Mouse (Mus musculus): ENCODE measurements around the gene Ifitm2. TPM values are rescaled to one million over a fixed set of nuclear protein-coding genes. Genes with fewer than 3 reads are reported as not detected.
A peak's percentile ranks its signal among the peaks of the same experiment; 100 is the strongest.

Ifitm2 gene
- 514 and 537 TPM in 2 replicates for total RNA-seq (2017)

DNA sequence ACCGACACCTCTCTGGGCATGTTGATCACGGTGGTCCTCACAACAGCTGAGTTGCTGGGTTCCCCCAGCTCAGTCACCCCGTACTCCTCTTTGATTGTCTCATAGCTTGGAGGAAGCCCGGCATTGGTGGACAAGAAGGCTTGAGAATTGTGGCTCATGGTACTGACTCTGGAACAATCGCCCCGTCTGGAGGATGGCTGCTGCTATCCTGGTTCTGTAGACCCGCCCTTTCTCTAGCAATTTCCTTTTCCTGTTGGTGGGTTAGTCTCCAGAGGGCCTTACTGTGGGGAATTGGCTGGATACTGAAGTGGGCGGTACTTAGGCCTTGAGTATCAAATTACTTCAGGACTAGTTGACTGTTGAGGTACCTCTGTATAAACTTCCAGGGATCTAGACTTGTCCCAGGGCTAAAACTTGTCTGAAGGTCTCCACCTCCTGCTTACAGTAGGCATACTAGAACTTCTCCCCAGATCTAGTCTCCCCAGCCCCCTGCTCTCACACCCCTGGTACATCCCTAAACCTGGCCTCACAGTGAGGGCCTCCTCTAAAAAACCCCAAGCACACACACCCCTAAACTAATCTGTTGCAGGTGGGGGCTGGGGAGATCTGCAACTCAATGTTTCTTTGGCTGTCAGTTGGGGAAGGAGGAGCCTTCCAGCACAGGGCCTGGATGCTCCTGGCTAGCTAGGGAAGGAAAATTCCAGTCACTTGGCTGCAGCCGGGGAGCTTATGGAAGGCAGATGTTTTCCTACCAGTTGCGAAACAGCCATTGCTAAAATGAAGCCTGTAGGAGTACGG is at the start of gene Ifitm2, which contains the start of gene Gm45717:
TSS of gene Ifitm2 (minus strand) at position 230 of the 798 bp plus-strand sequence.
TSS of gene Gm45717 (minus strand) at position 180 of the 798 bp plus-strand sequence.
- ATAC-seq (ENCODE audit: extremely low read depth, insufficient number of reproducible peaks, low FRiP score, poor library complexity, severe bottlenecking), result peak; percentile 21; the same call in 1 of the 2 replicates

DNA sequence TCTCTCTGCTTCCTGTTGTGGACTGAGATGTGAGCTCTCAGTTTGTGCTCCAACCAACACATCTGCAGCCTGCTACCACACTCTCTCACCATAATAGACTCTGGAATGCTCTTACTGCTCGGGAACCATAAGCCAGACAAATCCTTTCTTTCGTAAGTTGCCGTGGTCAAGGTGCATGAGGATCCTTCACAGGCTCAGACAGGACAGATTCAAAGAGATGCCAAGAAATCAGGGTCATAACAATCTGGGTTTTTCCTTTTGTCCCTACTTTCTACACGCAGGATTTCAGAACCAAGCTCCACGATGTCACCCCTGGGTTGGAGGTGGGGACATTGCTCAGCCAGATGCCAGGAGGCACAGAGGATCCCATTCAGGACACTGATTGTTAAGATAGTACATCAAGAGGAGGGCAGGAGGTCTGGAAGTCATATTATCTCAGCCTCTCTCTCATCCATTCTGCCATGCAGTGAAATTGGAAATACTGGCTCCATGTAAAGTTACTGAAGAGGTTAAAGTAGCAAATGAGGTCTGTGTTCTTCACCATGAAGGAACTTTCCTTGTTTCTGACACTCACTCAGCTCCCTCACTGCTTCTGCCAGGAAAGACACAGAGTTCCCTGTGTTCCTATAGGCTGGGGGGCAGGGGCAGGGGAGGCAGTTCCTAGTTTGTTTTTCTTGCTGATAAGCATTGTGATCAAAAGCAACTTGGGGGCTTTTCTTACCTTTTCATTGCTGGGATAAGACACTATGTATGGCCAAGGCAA is 47.6 kb upstream of the Ifitm2 start:
- ATAC-seq (ENCODE audit: extremely low read depth, insufficient number of reproducible peaks, low FRiP score, poor library complexity, severe bottlenecking), result no peak

DNA sequence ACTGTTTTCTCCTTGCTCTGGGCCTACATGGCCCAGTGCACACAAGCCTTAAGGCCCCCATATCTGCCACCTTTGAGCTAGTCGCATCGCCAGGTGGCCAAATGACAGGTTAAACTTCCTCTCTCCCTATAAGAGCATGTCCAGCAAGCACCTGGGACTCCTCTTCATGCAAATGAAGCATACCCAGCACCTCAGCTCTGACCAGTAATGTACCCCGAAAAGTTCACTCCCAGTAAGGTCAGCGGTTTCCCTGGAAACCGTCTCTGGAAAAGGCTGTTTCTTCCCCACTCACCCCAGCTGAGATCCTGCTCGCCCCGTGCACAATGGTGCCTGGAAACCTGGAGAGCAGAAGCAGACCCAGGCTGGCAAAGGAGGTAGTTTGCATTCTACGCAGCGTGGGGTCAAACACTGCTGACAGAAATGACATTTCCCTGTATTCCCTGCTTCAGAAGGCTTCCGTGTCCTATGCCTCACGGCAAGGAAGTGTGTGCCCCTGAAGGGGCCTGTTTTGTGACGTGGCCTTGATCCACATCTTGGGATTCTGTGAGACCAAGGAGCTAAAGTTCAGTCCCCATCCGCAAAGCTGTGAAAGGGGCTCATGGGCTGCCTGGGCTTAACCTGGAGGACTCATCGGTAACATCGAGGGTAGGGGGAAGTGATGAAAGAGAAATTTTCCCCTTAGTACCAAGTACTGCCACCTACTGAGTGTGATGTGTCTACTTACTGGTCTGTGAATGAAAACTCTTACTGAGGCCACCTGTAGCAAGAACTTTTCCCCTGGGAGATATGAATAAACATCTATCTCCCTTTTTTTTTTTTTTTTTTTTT is 45.3 kb upstream of the Ifitm2 start:
- no peak for ATAC-seq (ENCODE audit: extremely low read depth, insufficient number of reproducible peaks, low FRiP score, poor library complexity, severe bottlenecking)

DNA sequence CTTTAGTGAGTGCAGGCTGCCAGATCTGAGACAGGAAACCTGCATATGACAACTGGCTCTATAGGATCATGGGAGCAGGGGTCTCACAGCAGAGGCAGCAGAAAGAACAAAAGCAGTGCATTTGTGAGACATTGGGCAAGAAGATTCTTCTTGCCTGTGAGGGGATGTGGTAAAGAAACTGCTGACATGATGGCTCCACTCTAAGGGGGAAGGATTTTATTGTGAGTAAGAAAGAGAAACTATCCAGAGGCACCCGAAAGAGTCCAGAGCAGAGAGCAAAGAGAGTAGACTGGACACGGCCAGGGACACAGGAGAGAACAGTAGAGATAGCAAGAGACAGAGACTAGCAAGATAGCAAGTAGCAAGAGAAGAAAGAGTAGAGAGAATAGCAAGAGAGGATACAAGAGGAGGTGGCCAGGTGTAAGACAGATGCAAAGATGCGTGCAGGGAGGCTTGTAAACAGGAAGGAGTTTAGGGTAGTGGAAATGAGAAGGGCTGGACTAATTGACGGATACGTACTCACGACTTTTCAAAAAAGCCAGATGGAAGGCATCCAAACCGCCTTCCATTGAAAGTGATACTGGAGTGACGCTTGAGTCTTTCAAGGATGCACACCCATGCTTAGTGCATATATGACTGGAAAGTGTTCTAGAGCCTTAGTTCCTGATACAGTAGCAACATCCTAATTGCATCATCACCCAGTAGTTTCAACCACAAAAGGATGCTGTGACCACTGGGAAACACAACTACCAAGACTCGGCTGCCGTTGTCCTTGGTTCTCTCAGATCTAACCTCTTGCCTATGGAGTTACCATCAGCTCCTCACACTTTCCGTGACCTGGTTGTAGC is 43.3 kb upstream of the Ifitm2 start:
- ATAC-seq (ENCODE audit: extremely low read depth, insufficient number of reproducible peaks, low FRiP score, poor library complexity, severe bottlenecking), result peak; percentile 88

DNA sequence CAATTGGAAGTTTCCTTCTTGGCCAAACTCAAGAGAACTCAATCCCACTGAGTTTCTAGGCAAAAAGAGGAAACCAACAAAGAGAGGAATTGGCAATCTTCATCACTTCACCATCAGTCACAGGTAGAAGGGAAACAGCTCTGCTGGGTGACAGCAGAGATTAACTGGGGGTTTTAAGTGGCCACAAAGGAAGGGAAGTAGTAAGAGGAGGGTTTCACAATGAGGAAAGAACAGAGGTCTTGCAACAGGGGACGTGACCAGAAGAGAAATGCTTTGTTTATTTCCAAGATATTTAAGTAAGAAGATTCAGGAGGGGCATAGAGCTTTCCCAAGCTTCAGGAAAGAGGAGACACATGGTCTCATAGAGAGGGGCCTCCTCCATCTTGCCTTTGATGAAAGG is 42.0 kb upstream of the Ifitm2 start:
- peak; percentile 60 for ATAC-seq (ENCODE audit: extremely low read depth, insufficient number of reproducible peaks, low FRiP score, poor library complexity, severe bottlenecking)

DNA sequence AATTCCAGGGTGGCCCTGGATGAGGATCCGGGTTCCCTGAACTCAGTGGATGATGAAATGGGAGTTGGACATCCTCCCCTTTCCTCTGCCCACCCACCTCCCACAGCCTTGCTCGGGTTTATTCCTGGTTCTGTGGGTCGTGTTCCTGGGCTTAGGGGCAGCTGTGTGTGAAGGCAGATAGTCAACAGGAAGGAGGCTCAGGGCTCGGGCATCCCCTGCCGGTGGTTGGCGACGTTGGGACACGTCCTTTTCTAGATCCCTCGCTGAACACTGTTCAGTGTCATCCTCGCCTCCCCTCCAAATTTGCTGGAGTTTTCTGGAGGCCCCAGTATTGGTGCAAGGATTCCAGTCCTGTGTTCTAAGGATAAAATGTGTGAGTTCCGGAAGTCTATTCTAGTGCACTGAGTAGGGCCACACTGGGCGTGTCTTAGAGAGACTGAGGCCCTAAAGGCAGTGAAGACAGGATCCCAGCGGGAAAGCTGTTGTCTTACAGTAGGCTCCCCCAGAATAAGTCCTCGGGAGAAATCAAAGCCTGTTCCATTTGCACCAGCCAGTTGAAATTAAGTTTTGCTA is 35.4 kb upstream of the Ifitm2 start:
- ATAC-seq (ENCODE audit: extremely low read depth, insufficient number of reproducible peaks, low FRiP score, poor library complexity, severe bottlenecking), result peak; percentile 24; the same call in 1 of the 2 replicates

DNA sequence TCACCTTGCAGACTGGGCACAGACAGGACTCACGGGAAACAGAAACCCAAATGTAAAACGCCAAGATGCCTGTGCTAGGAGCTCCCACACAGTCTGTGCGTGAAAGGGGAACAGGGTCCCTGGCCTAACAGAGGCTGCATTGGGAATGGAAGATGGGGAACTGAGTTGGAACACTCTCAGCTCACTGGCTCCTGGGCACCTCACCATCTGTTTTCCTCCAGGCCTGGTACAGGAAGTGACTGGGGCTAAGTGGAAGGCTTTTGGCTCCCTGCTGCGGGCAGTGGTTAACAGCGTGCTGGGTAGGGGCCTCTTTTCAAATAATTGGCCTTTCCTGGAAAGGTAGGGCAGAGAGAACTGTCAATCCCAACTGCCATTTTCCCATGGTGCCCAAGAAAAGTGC is 34.8 kb upstream of the Ifitm2 start:
- no peak for ATAC-seq (ENCODE audit: extremely low read depth, insufficient number of reproducible peaks, low FRiP score, poor library complexity, severe bottlenecking)

DNA sequence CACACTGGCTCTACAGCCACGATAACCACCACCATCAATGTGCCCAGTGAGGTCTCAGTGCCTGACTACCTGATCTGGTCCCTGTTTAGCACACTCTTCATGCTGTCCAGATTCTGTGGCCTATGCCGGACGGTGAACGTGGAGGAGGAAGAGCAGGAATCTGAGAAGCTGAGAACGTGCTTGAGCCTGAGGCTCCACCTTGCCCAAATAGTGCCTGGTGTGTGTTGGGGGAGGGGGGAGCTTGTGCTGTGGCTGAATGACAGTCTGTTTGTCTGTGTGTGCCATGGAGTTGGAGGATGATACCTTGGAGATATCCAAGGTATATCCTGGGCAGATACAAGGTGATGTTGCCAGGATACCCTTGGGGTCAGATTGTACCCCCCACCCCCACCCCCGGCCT is 34.4 kb upstream of the Ifitm2 start:
- no peak for ATAC-seq (ENCODE audit: extremely low read depth, insufficient number of reproducible peaks, low FRiP score, poor library complexity, severe bottlenecking)

DNA sequence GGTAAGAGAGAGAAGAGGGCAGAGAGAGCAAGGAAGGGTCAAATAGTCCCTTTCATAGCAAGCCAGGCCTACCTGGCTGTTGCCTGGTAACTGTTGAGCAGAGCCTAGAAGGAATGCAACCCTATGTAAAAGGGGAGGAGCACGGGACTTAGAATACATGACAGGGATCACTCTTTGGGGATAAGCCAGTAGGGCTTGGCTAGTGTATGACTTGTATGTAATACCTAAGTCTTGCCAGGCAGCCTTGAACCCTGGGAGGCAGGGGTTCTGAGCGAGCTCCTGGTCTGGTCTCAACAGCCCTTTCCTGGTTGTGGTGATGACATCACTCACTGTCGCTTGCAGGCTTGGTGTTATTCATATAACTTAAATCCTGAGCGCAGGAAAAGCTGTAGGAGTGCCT is 33.2 kb upstream of the Ifitm2 start:
- ATAC-seq (ENCODE audit: extremely low read depth, insufficient number of reproducible peaks, low FRiP score, poor library complexity, severe bottlenecking), result no peak

DNA sequence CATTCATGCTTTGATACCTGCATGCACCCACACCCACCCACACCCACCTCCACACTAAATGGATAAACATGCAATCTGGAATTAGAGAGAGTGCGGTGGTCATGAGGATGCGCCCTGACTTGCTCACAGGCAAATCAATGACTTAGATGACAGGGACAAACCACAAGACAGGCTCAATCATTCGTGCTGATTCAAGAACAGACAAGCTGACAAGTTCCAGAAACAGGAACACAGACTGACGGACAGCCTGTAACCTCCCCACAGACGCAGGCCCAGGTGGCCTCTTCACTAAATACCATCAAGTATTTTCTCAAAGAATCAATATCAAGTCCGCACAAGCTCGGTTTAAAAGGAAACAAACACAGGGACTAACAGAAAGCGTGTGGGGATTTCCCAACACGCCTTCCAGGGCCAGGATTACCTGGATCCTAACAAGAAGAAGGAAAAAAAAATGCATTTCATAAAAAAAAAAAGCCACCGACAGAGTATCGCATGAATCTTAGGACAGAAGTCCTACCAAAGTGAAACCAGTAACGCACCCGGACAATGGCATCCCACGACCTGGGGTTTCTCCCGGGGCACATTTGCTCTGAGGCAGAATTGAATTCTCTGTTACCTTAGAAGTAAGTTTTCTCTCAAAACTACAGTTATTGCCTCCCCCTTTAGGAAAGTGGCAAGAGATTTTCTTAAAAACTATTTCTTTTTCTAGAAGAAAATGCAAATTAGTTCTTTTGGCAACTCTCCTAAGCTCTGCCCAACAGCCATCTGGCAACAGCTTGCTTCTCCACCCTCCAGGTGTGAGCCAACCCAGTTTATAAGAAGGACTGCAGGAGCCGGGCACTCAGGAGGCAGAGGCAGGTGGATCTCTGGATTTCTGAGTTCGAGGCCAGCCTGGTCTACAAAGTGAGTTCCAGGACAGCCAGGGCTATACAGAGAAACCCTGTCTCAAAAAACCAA is 31.7 kb upstream of the Ifitm2 start:
- ATAC-seq (ENCODE audit: extremely low read depth, insufficient number of reproducible peaks, low FRiP score, poor library complexity, severe bottlenecking), result no peak

DNA sequence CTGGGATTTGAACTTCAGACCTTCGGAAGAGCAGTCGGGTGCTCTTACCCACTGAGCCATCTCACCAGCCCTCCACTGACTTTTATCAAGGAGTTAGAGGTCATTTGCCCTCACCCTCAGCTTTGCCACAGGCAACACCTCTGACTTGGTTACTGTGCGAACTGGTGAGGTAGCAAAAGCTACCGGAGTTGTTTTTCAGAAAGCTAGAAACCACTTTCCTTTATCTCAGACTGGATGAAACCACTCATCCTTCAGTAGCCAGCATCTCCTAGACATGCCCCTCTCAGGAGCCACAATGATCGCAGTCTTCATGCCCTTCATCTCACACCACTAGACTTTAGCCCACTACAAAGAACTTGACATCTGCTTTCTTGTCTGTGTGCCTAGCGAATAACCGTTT is 27.2 kb upstream of the Ifitm2 start:
- ATAC-seq (ENCODE audit: extremely low read depth, insufficient number of reproducible peaks, low FRiP score, poor library complexity, severe bottlenecking), result no peak

DNA sequence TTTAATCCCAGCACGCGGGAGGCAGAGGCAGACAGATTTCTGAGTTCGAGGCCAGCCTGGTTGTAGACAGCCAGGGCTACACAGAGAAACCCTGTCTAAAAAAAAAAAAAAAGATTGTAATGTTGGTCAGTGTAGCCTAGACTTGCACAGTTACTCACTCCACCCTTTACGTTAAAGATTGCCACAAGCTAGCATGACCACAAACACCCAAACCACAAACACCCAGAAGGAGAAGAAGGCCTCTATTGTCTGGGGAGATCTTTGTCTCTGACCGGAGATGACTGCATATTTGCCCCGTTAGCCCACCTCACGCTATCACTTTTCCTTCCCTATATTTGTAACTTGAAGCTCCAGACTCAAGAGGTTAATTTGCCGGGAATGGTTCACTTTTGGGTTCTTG is 25.9 kb upstream of the Ifitm2 start:
- ATAC-seq (ENCODE audit: extremely low read depth, insufficient number of reproducible peaks, low FRiP score, poor library complexity, severe bottlenecking), result peak; percentile 88

DNA sequence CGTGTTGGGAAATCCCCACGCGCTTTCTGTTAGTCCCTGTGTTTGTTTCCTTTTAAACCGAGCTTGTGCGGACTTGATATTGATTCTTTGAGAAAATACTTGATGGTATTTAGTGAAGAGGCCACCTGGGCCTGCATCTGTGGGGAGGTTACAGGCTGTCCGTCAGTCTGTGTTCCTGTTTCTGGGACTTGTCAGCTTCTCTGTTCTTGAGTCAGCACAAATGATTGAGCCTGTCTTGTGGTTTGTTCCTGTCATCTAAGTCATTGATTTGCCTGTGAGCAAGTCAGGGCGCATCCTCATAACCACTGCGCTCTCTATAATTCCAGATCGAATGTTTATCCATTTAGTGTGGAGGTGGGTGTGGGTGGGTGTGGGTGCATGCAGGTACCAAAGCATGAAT is 20.9 kb upstream of the Ifitm2 start:
- ATAC-seq (ENCODE audit: extremely low read depth, insufficient number of reproducible peaks, low FRiP score, poor library complexity, severe bottlenecking), result peak; percentile 62

DNA sequence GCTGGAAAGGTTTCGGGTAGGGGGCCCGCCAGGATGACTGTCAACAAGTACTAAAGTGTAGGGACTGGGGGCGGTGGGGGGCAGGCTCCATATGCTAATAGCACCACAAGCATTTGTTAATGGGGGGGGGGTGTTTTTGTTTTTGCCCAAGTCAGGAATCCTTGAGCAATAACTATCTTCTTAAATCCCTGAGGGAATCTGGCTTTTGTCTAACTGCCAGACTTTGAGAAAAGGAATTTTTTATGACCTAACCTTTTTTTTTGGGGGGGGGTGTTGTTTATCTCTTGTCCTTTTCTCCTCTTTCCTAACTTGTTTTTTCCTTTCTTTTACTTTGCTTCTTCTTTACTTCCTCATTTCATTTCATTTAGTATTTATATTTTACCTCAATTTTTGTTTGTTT is 19.7 kb upstream of the Ifitm2 start:
- ATAC-seq (ENCODE audit: extremely low read depth, insufficient number of reproducible peaks, low FRiP score, poor library complexity, severe bottlenecking), result no peak

DNA sequence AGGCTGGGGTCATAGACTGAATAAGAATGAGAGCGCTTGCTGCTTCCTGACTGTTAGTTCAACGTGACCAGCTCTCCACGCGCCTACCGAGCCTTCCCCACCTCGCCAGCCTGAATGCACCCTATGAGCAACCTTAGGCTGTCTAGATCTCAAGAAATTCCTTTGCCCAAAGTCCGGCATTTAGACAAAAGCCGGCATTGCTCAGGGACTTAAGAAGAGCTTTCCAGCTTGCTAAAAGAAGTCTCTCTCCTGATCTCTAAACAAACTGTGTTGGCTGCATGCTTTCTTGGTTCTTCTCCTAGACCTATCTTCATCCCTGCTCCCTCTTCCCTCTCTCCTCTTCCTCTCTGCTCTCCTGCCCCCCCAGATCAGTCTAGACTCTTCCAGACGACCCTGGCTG is 19.2 kb upstream of the Ifitm2 start:
- no peak for ATAC-seq (ENCODE audit: extremely low read depth, insufficient number of reproducible peaks, low FRiP score, poor library complexity, severe bottlenecking)

DNA sequence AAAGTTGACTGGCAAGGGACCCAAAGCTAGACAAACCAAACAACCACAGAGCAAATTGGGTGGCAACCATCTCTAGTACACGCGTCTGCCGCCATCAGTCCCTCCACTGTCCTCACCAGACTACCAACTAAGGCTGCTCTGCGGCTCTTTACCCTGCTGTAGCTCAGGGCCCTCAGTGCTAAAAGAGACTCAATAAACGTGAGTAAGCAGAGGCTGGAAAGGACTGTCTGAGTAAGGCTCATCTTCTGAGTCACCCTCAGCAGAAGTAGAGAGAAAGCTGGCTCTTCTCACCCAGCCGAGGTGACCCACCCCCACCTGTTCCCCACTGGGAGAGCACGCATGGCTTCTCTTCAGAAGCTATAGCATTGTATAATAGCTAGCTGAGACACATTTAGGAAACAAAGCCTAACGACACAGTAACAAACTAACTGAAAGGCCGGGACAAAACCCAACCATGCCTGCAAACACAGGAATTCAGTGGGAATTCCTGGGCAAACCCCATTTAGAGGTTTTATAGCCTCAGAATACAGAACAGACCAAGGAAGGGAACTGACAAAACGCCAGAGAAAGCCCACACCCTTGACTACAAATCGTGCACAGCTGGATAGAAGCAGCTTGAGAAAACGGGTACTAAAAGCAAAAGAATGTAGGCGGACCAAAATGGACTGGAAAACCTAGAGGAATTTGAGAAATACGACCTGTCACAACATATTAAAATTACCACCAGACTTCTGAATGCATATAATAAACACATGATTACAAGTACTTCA is 17.8 kb upstream of the Ifitm2 start:
- no peak for ATAC-seq (ENCODE audit: extremely low read depth, insufficient number of reproducible peaks, low FRiP score, poor library complexity, severe bottlenecking)

All from neutrophil, adult 5-6 weeks (primary cell).